Mouse (Mus musculus) heart, embryonic 11.5 days (tissue): ENCODE data around the gene Haus4. TPM values are rescaled to one million over a fixed set of nuclear protein-coding genes. Genes with fewer than 3 reads are reported as not detected.
A peak's percentile ranks its signal among the peaks of the same experiment; 100 is the strongest.

ENCODE experiments used
- ATAC-seq: fragments of 200-750 bp; cut with Nextera tagmentation; replicated peaks from 2 replicates; pipeline ENCODE4 v1.8.0; 2017; ENCODE audit warnings: moderate library complexity; ENCODE audit not compliant: insufficient number of reproducible peaks, low FRiP score, low TSS enrichment
- H3K27ac ChIP-seq: fragments of 300-500 bp; sonication (generic); 2 replicates; pipeline ENCODE4 v1.5.1; 2014; ENCODE audit warnings: mild to moderate bottlenecking, low read depth, low read length
- H3K27me3 ChIP-seq: fragments of 300-500 bp; sonication (generic); 2 replicates; pipeline ENCODE4 v1.6.1; 2014; ENCODE audit warnings: mild to moderate bottlenecking, low read length, mixed read lengths; ENCODE audit not compliant: control insufficient read depth, insufficient read depth
- H3K36me3 ChIP-seq: fragments of 300-500 bp; sonication (generic); 2 replicates; pipeline ENCODE4 v1.6.1; 2014; ENCODE audit warnings: mild to moderate bottlenecking, low read length, moderate library complexity, mixed read lengths; ENCODE audit not compliant: control insufficient read depth, insufficient read depth
- H3K4me1 ChIP-seq: fragments of 300-500 bp; sonication (generic); 2 replicates; pipeline ENCODE4 v1.6.1; 2014; ENCODE audit warnings: low read length; ENCODE audit not compliant: control insufficient read depth, insufficient read depth
- H3K4me2 ChIP-seq: fragments of 300-500 bp; sonication (generic); 2 replicates; pipeline ENCODE4 v1.6.1; 2014; ENCODE audit warnings: mild to moderate bottlenecking, moderate library complexity
- H3K4me3 ChIP-seq: fragments of 300-500 bp; sonication (generic); 2 replicates; pipeline ENCODE4 v1.5.1; 2014; ENCODE audit warnings: low read depth, low read length
- H3K9ac ChIP-seq: fragments of 300-500 bp; sonication (generic); 2 replicates; pipeline ENCODE4 v1.6.1; 2014; ENCODE audit warnings: mild to moderate bottlenecking, low read depth, low read length, moderate library complexity
- H3K9me3 ChIP-seq: fragments of 300-500 bp; sonication (generic); replicated peaks from 2 replicates; pipeline ENCODE4 v1.6.1; 2016; ENCODE audit warnings: low read length; ENCODE audit not compliant: control insufficient read depth
- WGBS: fragments of 180-500 bp; shearing (Covaris S2); extraction: QIAGEN DNeasy Blood & Tissue Kit; methylation state at CpG from one replicate; pipeline ENCODE4 v1.1.7; 2014; ENCODE audit not compliant: insufficient replicate concordance; 5-methylcytosine and 5-hydroxymethylcytosine counted together
- polyA plus RNA-seq: library from polyadenylated mRNA; unstranded; fragments of >200 nt; fragmentation: Nextera tagmentation; extraction: Ambion mirVana; gene quantifications from 2 replicates; pipeline ENCODE4 v1.2.1, GENCODE M21; 2014

Gene Haus4
- 40.1 and 42.8 TPM in 2 replicates for polyA plus RNA-seq

DNA sequence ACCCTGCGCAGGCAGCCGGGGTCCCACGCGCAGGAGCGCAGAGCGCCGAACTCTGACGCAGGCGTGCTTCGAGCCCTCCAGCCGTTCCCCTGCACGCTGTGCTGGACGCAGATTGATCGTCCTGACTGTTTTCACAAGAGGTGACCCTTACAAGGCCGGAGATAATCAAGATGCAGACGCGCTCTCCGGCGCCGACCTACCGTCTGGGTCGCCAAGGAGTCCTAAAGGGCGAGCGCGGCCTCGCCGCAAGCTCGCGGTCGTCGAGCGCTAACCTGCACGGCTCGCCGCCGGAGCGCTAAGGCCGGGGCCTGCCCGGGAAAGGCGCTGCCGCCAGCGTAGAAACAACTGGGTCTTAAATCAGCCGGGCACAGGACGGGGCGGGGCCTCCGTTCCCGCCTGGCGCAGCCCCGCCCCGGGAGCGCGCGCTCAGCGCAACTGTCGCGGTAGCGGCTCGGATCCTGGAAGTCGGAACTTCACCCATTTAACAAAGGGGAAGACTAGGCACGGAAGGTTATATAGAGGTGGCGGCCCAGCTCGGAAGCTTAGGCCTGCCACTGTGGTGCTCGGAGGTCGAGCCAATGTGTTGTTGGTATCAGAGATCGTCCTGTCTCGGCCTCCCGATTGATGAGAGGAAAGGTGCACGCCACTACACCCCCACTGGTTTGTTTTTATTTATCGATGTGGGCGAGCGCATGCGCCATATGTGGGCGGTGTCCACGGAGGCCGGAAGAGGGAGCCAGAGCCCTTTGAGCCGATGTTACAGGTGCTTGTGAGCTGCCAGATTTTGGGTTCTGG, at the start of gene Haus4:
Haus4 (minus strand) TSS at position 642 of the 795 bp plus-strand sequence.
- H3K27ac ChIP-seq = peak within 1 kb of the TSS; percentile 95
- H3K36me3 ChIP-seq = peaks cover 10% of the 10 kb centered on the region
- no peaks in the 10 kb centered on the region for H3K27me3 ChIP-seq
- peak within 1 kb of the TSS; percentile 90 for H3K9ac ChIP-seq
- peak within 1 kb of the TSS; percentile 65 for H3K4me3 ChIP-seq
- no peaks in the 10 kb centered on the region for H3K9me3 ChIP-seq
- H3K4me2 ChIP-seq = peak within 1 kb of the TSS; percentile 91
- H3K4me1 ChIP-seq = peaks cover 4% of the 10 kb centered on the region; the same call in 1 of the 2 replicates
- peak; percentile 91 for ATAC-seq
- under 1% methylated on average over 76 of the region's 76 CpGs for WGBS

DNA sequence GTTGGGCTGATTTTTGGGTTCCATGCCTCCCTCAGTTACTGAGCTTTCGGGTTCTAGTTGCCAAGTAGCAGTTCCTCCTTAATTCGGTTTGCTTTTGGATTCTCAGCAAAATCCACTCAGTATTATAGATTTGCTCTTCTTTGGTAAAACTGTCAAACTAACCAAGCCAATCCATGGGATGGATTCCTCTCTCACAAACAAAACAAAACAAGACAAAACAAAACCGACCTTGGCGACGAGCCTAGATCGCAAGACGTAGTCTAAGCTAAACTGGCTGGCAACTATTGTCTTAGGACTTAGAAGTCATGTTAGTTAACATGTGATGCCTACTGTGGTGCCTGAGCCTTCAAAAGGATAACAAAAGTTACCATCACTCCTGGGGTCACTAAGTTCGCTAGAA, 49.3 kb upstream of the Haus4 start:
- peak overlapping the region; percentile 89 for H3K27ac ChIP-seq
- H3K36me3 ChIP-seq = no peaks in the 10 kb centered on the region
- H3K4me1 ChIP-seq = peaks cover 2% of the 10 kb centered on the region; the same call in 1 of the 2 replicates
- no peaks in the 10 kb centered on the region for H3K9me3 ChIP-seq
- 0 out of 2 replicates have a peak overlapping the region, but pooled peaks have one; percentile 29 for H3K9ac ChIP-seq
- peak overlapping the region; percentile 61 for H3K4me2 ChIP-seq
- H3K4me3 ChIP-seq = peak overlapping the region; percentile 66
- no peak for ATAC-seq
- 81% methylated on average over 8 of the region's 8 CpGs for WGBS
- no peaks in the 10 kb centered on the region for H3K27me3 ChIP-seq

DNA sequence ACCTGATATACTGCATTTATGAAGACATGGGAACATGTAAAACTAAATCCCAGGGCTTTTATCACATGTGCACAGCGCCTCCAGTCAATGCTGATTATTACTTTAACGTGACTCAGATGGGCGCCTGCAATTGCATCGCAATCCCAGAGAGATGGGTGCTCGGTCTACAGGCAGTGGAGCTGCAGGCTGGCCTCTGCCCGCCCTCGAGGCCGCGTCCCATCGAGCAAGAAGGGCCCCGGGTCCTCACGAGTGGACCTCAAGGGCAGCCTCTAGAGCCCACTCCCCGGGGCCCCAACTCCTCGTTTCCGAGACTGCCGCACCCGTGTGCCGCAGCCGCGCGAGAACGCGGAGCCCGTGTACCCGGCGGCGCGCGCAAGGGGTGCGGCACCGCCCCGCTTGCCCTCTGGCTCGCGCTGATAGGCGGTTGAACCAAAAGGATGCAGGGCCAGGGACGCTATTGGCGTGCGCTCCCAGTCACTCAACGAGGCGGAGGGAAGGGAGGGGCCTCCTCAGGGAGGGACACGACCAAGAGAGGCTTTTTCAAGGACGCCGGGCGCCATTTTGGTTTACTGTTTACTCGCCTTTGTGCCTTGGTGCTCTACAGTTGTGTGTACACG, 48.7 kb upstream of the Haus4 start:
- WGBS = 1% methylated on average over 46 of the region's 46 CpGs
- H3K4me1 ChIP-seq = peaks cover 2% of the 10 kb centered on the region; the same call in 1 of the 2 replicates
- H3K27ac ChIP-seq = peak overlapping the region; percentile 89
- ATAC-seq = peak; percentile 99
- H3K4me2 ChIP-seq = peak overlapping the region; percentile 61
- H3K9me3 ChIP-seq = no peaks in the 10 kb centered on the region
- peak overlapping the region; percentile 86 for H3K9ac ChIP-seq
- H3K36me3 ChIP-seq = no peaks in the 10 kb centered on the region
- H3K27me3 ChIP-seq = no peaks in the 10 kb centered on the region
- H3K4me3 ChIP-seq = peak overlapping the region; percentile 66

DNA sequence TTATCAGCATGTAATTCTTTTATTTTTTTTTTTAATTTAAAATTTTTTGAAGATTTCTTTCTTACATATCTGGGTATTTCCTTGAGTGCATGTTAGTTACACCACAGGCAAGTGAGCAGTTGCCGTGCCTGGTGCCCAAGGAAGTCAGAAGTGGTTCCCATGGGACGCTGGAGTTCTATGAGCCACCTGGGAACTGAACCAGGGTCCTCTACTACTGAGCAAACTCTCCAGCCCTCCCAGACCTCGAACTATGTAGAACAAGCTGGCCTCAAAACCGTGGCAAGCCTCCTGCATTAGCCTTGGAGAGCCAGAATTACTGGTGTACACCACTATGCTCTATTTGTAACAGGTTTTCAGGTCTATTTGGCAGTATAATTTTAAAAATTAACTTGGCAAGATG, 48.2 kb upstream of the Haus4 start:
- ATAC-seq = no peak
- Histone ChIP-seq H3K4me3 (peak overlapping the region; percentile 66), H3K36me3 (no peaks in the 10 kb centered on the region), H3K9me3 (no peaks in the 10 kb centered on the region), H3K4me1 (peaks cover 2% of the 10 kb centered on the region; the same call in 1 of the 2 replicates), H3K27me3 (no peaks in the 10 kb centered on the region), H3K4me2 (peak overlapping the region; percentile 61), H3K27ac (peak overlapping the region; percentile 89), H3K9ac (peak overlapping the region; percentile 86)
- WGBS = 44% methylated on average over 4 of the region's 4 CpGs

DNA sequence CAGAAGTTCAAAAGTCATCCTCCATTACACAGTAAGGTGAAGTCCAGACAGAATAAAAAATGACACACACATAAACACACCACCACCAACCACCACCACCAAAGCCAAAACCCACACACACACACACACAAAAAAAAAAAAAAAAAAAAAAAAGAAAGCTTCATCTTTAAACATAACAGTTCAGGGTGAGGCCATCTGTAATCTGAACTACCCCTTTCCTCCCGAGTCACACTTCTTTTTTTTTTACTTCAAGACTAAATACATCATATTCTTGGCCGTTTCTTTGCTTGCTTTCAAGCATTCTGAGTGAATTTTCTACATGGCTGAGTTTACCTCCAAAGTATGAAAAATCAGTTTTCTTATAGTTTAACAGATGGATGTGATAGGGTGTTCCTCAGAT, 47.2 kb upstream of the Haus4 start:
- no peaks in the 10 kb centered on the region for H3K9me3 ChIP-seq
- H3K36me3 ChIP-seq = no peaks in the 10 kb centered on the region
- 61% methylated on average over 2 of the region's 2 CpGs for WGBS
- H3K27me3 ChIP-seq = no peaks in the 10 kb centered on the region
- no peak overlapping the region for H3K27ac ChIP-seq
- H3K4me3 ChIP-seq = no peak overlapping the region
- H3K4me1 ChIP-seq = peaks cover 2% of the 10 kb centered on the region; the same call in 1 of the 2 replicates
- no peak overlapping the region for H3K4me2 ChIP-seq
- no peak overlapping the region for H3K9ac ChIP-seq
- no peak for ATAC-seq

DNA sequence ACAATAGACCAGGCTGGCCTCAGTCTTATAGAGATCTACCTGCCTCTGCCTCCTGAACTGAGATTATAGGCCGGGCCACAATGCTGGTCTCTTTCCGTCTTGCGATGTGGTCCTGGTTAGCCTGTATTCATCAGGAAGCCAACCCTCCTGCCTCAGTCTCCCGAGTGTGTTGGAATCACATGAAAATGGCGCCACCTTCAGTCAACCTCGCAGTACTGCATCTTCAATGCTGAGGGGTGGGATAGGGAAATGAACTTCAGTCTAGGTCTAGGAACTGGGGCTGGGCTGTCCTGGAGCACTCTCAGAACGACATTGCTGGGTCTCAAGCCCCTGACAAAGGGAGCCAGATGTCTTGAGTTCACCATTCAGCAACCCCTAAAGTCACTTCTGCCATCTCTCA, 42.7 kb upstream of the Haus4 start:
- H3K9ac ChIP-seq = no peak overlapping the region
- H3K27me3 ChIP-seq = no peaks in the 10 kb centered on the region
- WGBS = 75% methylated on average over 7 of the region's 7 CpGs
- no peak overlapping the region for H3K27ac ChIP-seq
- no peaks in the 10 kb centered on the region; the same call in 1 of the 2 replicates for H3K36me3 ChIP-seq
- no peak for ATAC-seq
- H3K9me3 ChIP-seq = no peaks in the 10 kb centered on the region
- H3K4me2 ChIP-seq = no peak overlapping the region
- H3K4me1 ChIP-seq = peaks cover 18% of the 10 kb centered on the region
- no peak overlapping the region for H3K4me3 ChIP-seq

DNA sequence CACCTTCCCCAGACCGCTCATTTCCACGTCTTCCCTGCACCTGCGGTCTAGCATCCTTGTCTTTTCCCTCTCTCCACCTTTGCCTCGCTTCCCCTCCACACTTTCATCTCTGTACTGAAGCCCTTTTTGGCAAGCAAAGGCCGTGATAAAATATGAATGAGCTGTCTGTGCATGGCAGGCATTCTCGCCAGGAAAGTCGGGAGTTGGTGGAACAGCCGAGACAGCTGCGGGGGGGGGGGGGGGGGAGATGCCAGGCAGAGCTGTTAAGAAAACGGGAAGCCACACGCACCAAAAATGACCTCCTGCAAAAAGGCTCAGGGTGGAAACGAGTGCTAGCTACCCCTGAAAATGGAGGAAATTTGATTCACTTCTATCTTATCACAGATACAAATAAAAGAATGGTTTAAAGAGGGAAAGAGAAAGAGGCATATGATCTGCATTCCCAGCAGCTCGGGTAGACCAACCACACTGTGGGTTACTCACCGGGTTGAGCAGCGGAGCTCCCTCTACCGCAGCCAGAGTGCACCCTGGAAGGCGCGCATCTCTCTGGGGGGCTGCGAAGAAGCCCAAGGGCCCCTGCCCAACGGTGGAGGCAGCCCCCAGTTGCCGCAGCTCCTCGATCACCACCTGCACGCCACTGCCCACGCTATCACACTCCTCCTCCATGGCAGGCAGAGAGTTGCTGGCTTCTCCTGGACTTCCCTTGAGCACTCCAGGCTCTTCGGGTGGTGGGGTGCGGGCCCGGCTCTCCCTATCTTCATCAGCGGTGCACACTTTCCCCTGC, 40.4 kb upstream of the Haus4 start:
- peak overlapping the region; percentile 54 for H3K27ac ChIP-seq
- H3K9ac ChIP-seq = peak overlapping the region; percentile 28; the same call in 1 of the 2 replicates
- ATAC-seq = no peak

DNA sequence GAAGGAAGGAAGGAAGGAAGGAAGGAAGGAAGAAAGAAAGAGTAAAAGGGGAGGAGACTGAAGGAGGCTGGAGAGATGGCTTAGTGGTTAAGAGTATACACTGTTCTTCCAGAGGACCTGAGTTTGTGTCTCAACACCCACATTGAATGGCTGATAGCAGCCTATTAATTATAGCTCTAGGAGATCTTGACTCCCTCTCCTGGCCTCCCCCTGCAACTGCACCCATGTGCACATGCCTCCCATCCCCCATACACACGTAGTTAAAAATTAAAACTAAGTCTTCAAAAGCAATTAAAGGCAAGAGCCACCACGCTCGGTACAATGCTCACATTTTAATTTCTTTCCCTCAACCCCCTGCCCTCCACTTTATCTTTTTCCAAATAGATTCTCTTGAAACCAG, 39.6 kb upstream of the Haus4 start:
- 91% methylated on average over 3 of the region's 3 CpGs for WGBS
- no peak overlapping the region; the same call in 1 of the 2 replicates for H3K4me2 ChIP-seq
- no peak overlapping the region for H3K9ac ChIP-seq
- no peak for ATAC-seq
- H3K27me3 ChIP-seq = no peaks in the 10 kb centered on the region
- H3K9me3 ChIP-seq = no peaks in the 10 kb centered on the region
- H3K27ac ChIP-seq = no peak overlapping the region
- peaks cover 18% of the 10 kb centered on the region for H3K4me1 ChIP-seq
- no peaks in the 10 kb centered on the region; the same call in 1 of the 2 replicates for H3K36me3 ChIP-seq
- H3K4me3 ChIP-seq = no peak overlapping the region

More for the DNA sequence above, 40.4 kb upstream of the Haus4 start:
- no peaks in the 10 kb centered on the region for H3K27me3 ChIP-seq
- no peaks in the 10 kb centered on the region for H3K9me3 ChIP-seq
- WGBS = 47% methylated on average over 28 of the region's 28 CpGs
- peaks cover 18% of the 10 kb centered on the region for H3K4me1 ChIP-seq
- no peaks in the 10 kb centered on the region; the same call in 1 of the 2 replicates for H3K36me3 ChIP-seq
- H3K4me3 ChIP-seq = peak overlapping the region; percentile 25
- H3K4me2 ChIP-seq = peak overlapping the region; percentile 62
